Mouse (Mus musculus) neutrophil, adult 65 days (primary cell): ENCODE measurements around the gene Cyp2b13. TPM values are rescaled to one million over a fixed set of nuclear protein-coding genes. Genes with fewer than 3 reads are reported as not detected.

Experiments
- total RNA-seq: library from RNA; stranded (reverse); gene quantifications from 2 replicates; pipeline ENCODE4 v1.2.4, GENCODE M21; 2023

Gene Cyp2b13
- not detected in 2 replicates for total RNA-seq

DNA sequence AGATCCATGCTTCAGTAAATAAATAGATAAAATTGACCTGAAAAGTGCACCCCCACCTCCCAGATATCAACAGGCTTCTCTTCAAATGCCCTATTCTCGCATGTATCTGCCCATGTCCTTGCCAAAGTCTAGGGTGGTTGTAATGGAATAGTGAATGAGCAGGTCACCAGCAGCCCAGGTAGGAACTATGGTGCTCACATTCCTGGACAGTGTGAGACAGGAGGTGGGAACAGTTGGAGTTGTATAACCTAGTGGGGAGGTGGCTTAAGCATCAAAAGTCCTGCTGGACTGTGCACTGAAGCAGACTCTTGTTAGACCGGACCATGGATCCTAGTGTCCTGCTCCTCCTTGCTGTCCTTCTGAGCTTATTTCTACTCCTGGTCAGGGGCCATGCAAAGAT, at the start of gene Cyp2b13:
TSS of gene Cyp2b13 (plus strand) at position 301 of the 400 bp plus-strand sequence.

Other genes with a start within 250 kb of the Cyp2b13 start
- not detected in 2 replicates for gene Cyp2s1, start 244.6 kb upstream of the Cyp2b13 start, total RNA-seq
- gene Cyp2b10, start 163.9 kb upstream of the Cyp2b13 start, total RNA-seq, result not detected in 2 replicates
- gene Cyp2b9, start 111.9 kb downstream of the Cyp2b13 start, total RNA-seq, result 0.73 TPM in 1 of 2 replicates, not detected in the other
- not detected in 2 replicates for gene Vmn1r184, start 198.8 kb downstream of the Cyp2b13 start, total RNA-seq
- not detected in 2 replicates for gene Cyp2a4, start 245.7 kb downstream of the Cyp2b13 start, total RNA-seq